Mouse (Mus musculus) heart, postnatal 4 days (tissue): ENCODE data around the gene Gm3739. TPM values are rescaled to one million over a fixed set of nuclear protein-coding genes. Genes with fewer than 3 reads are reported as not detected.
A peak's percentile ranks its signal among the peaks of the same experiment; 100 is the strongest.
"Not testable (repeated sequence)": the region's sequence is repeated elsewhere in the genome, so short reads cannot be mapped to it uniquely, and the experiment has no call there.

Experiments used
- DNase-seq: peaks from one replicate; pipeline ENCODE4 v3.0.0; 2021
- total RNA-seq, 2 experiments: library from RNA; stranded (reverse); gene quantifications; 2 replicates each; pipeline ENCODE4 v1.2.3; 2021

Gene Gm3739
- total RNA-seq = under 1 TPM; 0.52 to 0.54 TPM

DNA sequence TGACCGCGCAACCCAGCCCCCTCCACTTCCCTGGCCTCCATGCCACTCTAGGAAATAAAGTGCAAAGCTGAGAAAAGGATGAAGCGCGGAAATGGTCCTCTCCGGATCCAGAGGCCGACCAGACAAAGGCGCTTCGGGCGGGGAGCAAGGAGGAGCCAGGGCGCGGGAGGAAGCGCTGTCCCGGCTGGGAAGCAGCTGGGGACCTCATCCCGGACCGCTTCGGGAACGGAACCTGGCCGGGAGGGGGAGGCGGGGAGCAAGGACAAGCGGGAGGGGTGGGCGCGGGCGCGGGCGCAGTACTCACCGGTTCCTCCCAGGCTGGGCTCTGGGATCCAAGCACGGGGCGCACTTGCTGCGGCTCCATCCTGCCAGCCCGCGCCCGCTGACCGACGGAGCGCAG, at the start of gene Gm3739:
Gene Gm3739, minus strand, starts transcription at position 389 of the 400 bp plus-strand sequence.
- peak; percentile 22 for DNase-seq

GRCm38 (mm10) chr14:7332295-7332694, 17.4 kb upstream of the Gm3739 start, which contains the start of gene Gm5797:
Gm5797 (minus strand) TSS chr14:7332395.
- not testable (repeated sequence) for DNase-seq

DNA sequence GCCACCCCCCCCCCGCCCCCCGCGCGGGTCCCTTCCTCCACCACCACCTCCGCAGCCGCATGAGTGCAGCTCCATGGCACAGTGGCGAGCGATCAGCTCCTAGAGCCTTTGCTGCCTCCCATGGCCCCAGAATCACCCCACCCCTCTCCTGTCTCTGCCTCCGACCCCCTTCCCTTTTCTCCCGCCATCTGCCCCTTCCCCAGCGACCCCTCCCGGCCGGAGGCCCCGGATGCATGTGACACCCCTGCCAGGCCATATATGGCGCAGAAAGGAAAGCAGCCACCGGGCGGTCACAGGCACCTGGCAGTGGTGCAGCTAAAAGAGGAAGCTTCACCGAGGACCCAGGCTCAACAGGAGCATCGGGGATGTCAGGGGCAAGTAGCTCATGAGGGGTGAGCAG, 244 bp upstream of the Gm3739 start:
- DNase-seq = peak; percentile 6

- DNase-seq = not testable (repeated sequence)
Observed at GRCm38 (mm10) chr14:7264614-7265013, 50.2 kb downstream of the Gm3739 start, which contains the start of gene Gm3727. Gm3727 (minus strand) TSS chr14:7264714.

Other genes with a start within 250 kb of the Gm3739 start
- 1 to 10 TPM in 1 of 2 experiments, under 1 TPM in 1; 0.23 to 1.5 TPM for gene Gm3696, start 214.4 kb downstream of the Gm3739 start, total RNA-seq
- gene Gm6676, start 189.6 kb downstream of the Gm3739 start, total RNA-seq = not detected
- gene Gm3512, start 140.5 kb downstream of the Gm3739 start, total RNA-seq = under 1 TPM; 0.34 to 0.43 TPM
- not detected for gene Gm16434, start 120.5 kb downstream of the Gm3739 start, total RNA-seq
- not detected for gene Gm3727, start 50.3 kb downstream of the Gm3739 start, total RNA-seq
- not detected for gene Gm5797, start 17.3 kb upstream of the Gm3739 start, total RNA-seq
- gene Gm8374, start 50.1 kb upstream of the Gm3739 start, total RNA-seq = not detected
- gene Gm3755, start 135.9 kb upstream of the Gm3739 start, total RNA-seq = under 1 TPM in 1 of 2 experiments, not detected in 1; 0.29 TPM
- gene Gm3752, start 168.7 kb upstream of the Gm3739 start, total RNA-seq = under 1 TPM; 0.21 to 0.25 TPM